Mouse (Mus musculus) heart, postnatal 14 days (tissue): ENCODE results near the gene Arhgef28. TPM values are rescaled to one million over a fixed set of nuclear protein-coding genes. Genes with fewer than 3 reads are reported as not detected.

Experiments used
- DNase-seq, 2 experiments: peaks; one replicate each; pipeline ENCODE4 v3.0.0; 2021 to 2022
- intact Hi-C: fragments of 180-260 bp; cut with DNase I; formaldehyde crosslinking; loops from one replicate; pipeline ENCODE4 v1.15.1; 2025
- long read RNA-seq, 2 experiments: library from polyadenylated mRNA; stranded (forward); transcript quantifications; one replicate each; pipeline ENCODE4 v2.0.0; 2021
- total RNA-seq, 2 experiments: library from RNA; stranded (reverse); gene quantifications; 2 replicates each; pipeline ENCODE4 v1.2.3; 2021

Arhgef28 gene
- total RNA-seq, result 1 to 10 TPM; 6.5 to 6.9 TPM
- long read RNA-seq, experiment 1, full-length matches to known transcripts, result 1 of 3 reads
- long read RNA-seq, experiment 1, partial matches to known transcripts, result 1 of 3 reads
- long read RNA-seq, experiment 1, other reads (novel, unspliced or antisense), result 1 of 3 reads
- long read RNA-seq, experiment 2, full-length matches to known transcripts, result 1 of 5 reads
- long read RNA-seq, experiment 2, partial matches to known transcripts, result 1 of 5 reads
- long read RNA-seq, experiment 2, other reads (novel, unspliced or antisense), result 3 of 5 reads

DNA sequence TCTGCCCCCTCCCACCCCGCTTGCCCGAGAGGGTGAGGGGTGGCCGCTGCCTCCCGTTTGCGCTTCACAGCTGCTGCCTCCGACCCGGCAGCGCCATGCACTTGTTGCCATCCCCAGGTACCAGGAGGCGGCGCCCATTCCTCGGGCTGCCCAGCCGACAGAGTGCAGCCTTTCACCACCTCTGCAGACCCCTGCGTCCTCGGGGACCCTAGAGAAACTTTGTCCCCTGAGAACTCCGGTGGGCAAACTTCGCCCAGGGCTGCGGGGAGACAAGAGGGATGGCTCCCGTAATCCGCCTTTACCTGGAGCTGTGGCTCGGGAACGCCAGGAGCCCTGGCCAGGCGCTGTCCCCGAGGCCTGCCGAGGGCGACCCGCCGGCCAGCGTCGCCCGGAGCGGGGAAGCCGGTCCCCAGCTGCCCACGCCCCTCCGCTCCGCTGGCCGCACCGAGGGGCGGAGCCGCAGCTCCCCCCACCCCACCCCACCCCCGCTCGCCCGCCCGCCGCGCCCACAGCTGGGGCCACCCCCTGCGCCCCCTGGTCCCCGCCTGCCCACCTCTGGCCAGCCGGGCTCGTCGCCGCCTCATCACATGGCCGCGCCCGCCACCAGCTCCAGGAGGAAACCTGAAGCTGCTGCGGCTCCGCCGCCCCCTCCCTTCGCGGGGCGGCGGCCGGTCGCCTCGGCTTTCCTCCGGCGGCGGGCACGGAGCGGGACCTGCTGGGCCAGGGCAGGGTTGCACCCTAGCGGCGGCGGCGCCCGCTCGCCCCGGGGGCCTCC, at the start of gene Arhgef28:
Gene Arhgef28, minus strand, starts transcription at position 669 of the 775 bp plus-strand sequence.
- intact Hi-C loops, result loop anchor here (5.0 kb wide), 2 partner anchors 74 to 174 kb away; no protein-coding TSS in a partner anchor
- DNase-seq, result peak; percentile 77 to 81

DNA sequence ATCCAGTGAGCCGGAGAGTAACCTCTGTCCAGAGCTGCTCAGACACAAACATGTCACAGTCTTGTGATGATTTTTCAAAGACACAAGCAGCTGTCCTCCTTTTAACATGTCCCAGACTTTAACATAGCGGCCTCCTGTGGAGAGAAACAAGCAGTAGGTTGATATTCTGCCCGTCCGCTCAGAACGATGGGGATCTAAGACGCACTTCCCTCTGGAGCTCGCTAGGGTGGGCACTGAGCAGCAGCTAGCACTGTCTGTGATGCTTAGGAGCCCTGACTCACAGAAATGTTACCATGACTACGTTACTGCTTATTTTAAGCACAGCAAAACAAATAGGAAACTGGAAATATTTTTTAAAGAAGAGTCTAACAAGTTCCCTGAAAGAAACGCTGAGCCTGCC, 48.7 kb upstream of the Arhgef28 start:
- intact Hi-C loops, result no loop called here
- no peak for DNase-seq

DNA sequence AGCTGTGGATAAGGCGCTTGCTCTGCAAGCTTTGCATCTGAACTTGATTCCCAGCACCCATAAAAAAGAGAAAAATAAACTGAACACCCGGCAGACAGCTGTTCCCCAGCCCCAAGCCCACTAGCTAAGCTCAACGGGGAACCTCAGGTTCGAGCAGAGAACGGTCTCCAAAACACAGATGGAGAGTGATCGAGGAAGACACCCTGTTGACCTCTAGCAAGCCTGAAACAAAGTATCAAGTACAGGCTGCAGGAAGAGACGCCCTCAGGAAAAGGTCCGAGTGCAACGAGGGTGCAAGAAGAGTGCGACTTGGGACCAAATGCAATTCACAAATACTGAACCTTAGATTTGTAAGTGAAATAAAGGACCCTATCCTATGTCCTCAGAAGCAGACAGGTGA, 43.4 kb upstream of the Arhgef28 start:
- no peak for DNase-seq
- intact Hi-C loops, result loop anchor here (10.0 kb wide), 1 partner anchor 1015 kb away; no protein-coding TSS in a partner anchor

DNA sequence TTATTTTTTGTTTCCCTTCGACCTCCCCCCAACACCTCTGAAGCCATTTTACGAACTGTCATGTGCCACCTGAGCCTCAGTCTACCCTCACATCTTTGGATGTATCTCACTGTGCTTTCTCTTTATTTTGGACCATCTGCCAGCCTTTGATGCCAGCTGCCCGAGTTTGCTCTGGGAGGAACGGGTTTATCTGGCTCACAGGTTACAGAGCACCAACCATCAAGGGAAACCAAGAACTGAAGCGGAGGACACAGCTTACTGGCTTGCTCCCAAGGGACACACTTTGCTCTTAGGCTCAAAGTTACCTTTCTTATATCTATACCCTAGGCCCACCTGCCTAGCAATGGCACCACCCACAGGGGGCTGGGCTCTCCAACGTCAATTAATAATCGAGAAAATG, 39.1 kb upstream of the Arhgef28 start:
- DNase-seq, result no peak

DNA sequence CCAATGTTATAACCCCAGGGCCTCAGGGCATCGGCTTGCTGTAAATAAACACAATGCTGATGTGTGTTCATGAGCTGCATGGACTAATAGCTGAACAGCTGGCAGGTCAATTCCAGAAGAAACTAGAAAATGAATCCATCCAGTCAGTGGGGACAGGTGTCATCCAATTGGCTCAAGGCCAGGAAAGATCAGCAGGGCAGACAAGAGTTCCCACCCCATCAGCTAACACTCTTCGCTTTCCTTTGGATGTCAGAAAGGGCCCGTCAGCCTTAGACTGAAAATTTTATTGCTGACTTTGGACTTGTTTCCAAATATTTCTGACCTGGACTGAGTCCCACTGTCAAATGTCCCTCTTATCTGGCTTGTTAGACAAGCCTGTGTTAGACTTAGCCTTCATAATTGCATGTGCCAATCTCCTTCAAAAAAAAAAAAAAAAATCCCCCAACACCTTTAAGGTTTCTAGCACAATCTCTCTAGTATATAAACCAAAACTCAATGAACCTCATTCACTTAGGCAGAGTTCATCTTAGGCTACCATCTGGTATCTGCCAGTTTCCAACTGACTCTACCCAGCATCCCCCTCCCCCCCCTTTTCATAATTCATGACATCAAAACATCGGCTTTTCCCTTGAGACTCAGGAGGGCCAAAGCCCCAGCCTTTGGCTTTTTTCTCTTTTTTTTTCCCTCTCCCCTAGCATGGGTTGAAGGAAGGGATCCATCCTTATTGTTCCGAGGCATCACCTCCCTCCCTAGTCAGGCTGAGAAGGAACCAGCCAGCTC, 38.5 kb upstream of the Arhgef28 start:
- DNase-seq, result peak in 1 of 2 experiments; percentile 13
- intact Hi-C loops, result loop anchor here (10.0 kb wide), 1 partner anchor 1010 kb away; no protein-coding TSS in a partner anchor

More for the DNA sequence above, 39.1 kb upstream of the Arhgef28 start:
- intact Hi-C loops, result loop anchor here (10.0 kb wide), 1 partner anchor 1011 kb away; no protein-coding TSS in a partner anchor

DNA sequence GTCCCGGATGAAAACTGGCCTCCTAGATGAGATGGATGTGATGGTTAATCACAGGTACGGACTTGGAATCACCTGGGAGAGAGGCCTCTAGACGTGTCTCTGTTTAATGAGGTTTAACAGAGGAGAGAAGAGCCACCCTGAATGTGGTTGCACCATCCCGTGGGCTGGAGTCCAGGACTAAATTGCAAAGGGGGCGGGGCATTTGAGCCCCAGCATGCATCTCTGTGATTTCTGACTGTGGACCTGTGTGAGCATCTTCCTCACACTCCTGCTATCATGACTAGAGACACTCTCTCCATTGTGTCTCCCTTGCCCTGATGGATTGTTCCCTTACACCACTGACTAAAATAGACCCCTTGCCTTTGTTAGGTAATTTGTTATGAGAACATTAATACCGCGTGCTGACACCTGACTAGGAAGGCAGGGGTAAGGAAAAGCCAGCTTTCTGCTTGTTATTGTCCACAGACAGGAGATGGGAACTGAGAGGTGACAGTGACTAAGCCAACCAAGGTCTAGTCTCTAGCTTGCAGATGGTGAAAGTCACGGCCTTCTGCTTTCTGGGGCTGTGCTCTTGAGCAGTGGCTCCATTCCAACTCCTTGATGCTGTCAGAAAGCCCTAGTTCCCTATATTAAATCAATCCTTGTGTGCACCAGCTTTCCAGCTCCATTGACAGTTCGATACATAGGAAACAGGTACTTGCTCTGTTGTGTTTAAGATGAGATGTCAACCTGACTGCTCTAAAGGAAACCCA, 35.5 kb upstream of the Arhgef28 start:
- intact Hi-C loops, result loop anchor here (2.0 to 10.0 kb wide), 2 partner anchors 211 to 1007 kb away; no protein-coding TSS in a partner anchor
- DNase-seq, result no peak

DNA sequence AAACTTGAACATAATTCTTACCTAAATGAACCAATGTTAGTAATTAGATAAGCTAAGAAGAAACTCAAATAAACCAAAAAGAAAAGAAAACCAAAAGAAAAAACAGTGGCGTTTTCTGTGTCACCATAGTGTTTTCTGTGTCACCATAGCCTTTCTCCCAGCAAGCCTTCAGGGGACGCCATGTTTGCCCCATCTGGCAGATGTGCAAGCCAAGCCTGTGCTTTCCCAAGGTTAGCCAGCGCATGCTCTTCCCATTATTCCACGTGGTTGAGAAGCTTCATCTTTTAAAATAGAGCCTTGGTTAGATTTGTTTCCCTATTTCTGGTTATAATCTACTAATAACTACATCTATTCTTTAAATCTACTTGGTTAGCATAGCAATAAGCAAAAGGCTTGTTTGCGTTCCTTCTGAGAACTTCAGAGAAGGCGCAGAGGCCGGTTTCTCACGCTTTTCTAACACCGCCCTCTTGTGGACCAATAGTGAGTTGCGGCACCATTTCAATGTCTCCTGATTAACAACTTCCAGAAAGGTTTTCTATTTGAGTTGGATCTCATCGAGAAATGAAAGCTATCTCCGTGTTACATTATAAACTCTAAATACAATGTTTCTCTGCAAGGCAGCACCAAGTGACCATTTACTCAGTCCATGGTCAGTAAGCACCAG, 33.9 kb upstream of the Arhgef28 start:
- intact Hi-C loops, result loop anchor here (2.0 to 10.0 kb wide), 2 partner anchors 209 to 1005 kb away; no protein-coding TSS in a partner anchor
- DNase-seq, result peak; percentile 64 to 82

DNA sequence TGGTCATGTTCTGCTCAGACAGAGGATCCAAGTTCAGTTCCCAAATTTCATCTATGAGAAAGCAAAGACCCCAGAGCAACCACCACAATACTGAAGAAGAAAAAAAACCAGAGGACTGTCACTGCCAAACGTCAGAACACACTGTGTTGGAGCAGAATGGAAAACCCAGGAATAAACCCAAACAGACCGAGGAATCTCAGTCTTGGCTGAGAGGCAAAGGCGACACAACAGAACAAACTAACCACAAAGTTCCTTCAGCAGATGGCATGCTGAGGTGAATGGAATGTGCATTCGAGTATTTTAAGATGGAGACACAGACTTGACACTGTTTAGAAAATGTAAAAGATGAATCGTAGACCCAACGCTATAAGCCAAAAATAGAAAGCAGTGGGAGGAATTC, 29.2 kb upstream of the Arhgef28 start:
- intact Hi-C loops, result no loop called here
- DNase-seq, result no peak

DNA sequence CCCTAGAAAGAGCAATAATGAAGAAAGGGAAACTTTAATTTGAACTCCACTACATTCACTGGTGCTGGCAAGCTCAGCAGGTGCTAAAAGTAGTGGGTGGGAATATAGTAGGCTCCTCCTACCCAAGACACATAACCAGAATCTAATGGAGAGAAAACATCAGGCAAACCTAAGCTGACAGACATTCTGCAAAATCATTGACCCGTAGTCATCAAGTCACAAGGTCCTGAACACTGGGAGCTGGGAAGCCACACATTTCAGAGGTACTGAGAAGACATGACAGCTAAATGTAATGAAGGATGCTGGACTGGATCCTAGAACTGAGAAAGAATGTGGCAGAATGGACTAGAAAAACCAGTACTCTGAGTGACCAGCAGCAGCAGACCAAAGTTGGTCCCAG, 24.3 kb upstream of the Arhgef28 start:
- intact Hi-C loops, result no loop called here

DNA sequence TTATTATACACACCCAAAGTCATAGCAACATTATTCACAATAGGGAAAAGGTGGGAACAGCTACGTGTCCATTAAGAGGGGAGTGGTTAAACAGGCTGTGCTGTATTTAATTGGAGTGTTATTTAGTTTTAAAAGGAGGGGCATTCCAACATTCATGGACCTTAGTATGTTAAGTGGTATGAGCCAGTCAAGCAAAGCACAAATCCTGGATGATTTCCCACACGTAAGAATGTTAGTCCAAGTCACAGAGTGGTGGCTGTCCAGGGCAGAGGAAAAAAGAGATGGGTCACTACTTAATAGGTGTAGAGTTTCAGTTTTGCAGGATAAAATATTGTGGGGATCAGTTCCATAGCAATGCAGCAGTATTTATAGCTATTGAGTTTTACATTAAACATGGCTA, 20.0 kb upstream of the Arhgef28 start:
- DNase-seq, result no peak
- intact Hi-C loops, result no loop called here

More for the DNA sequence above, 24.3 kb upstream of the Arhgef28 start:
- no peak for DNase-seq

DNA sequence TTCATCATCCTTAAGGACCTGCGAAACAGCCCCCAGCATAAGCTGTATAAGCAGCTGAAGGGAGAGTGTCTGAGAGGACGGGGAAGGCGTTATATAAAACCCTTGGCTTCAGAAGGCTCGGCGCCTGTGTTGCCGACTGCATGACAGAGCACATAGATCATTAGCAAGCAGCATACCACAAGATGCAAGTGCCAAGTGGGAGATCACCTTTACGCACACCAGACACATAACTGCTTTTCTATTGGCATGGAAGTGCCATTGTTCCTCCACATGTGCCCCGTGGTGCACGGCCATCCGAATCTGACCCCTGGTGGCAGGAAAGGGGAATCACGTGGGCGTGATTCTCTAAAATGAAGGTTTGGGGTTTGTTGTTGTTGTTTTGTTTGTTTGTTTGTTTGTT, 16.6 kb upstream of the Arhgef28 start:
- intact Hi-C loops, result loop anchor here (1.0 kb wide), 1 partner anchor 192 kb away; no protein-coding TSS in a partner anchor
- peak; percentile 29 to 64 for DNase-seq

DNA sequence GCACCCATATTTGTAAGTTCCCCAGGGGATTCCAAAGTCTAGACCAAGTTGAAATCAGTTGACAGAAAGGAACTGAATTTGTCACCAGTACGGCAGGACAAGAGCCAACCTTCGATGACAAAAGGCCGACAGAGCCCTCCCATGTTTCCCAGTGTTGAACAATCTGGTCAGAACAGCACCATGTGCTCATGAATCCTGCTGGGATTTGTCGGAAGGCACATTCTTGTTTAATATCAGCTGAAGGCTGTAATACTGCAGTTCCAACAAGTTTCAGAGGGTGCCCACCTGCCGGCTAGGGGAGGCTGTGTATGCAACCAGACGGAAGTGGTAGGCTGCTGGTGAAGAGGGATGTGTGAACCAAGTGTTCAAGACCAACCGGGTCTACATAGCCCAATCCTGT, 3.9 kb upstream of the Arhgef28 start:
- DNase-seq, result no peak

DNA sequence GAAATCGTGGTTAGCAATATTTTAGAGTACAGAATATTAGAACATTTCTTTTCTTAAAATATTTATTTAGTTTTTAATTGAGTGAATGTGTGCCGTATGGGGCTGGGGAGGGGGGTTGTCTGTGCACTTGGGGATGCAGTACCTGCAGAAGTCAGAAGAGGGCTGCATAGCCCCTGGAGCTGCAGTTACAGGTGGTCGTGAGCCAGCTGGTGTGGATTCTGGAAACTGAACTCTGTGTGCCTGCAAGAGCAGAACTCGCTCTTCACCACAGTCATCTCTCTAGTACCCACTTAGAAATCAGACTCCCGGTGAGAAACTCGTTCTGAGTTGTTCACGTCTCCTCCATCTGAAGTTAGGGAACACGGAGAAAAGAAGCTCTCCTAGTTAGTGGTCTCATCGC, 2.6 kb upstream of the Arhgef28 start:
- intact Hi-C loops, result loop anchor here (5.0 kb wide), 2 partner anchors 77 to 177 kb away; no protein-coding TSS in a partner anchor
- peak in 1 of 2 experiments; percentile 21 for DNase-seq

More for the DNA sequence above, 3.9 kb upstream of the Arhgef28 start:
- intact Hi-C loops, result no loop called here

DNA sequence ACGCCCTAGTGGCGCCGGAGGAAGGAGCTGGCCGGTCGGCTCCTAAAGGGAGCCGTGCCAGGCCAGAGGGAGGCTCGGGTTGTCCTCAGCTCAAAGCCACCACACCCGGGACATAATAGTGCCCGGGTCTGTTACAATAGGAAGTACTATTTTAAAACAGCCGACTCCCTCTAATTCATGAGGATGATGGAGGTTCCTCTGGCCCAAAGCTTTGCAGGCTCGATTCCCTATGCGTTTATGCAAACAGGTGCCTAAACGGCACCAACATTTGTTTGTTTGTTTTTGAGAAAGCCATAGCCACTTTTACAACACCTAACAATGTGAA, 269 bp upstream of the Arhgef28 start:
- DNase-seq, result no peak
- intact Hi-C loops, result loop anchor here (5.0 kb wide), 2 partner anchors 74 to 174 kb away; no protein-coding TSS in a partner anchor

DNA sequence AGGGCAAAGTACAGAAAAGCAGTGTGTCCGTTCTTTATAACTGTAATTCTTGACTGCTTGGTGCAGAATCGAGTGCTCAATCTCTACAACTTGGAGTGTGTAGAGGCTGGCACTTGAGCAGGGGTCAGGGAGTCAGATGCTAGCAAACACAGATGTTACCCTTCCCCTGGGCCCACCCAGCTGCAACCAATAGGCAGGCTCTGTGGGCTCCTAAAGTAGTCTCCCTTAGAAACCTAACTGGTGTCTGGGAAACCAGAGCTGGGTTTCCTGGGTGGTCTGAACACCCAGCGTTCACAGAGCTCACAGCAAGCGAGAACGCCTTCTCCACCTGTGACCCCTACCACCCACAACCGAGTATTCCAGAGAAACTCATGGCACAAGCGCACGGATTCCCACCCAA, 1.1 kb downstream of the Arhgef28 start:
- no peak for DNase-seq
- intact Hi-C loops, result loop anchor here (5.0 kb wide), 2 partner anchors 73 to 173 kb away; no protein-coding TSS in a partner anchor

DNA sequence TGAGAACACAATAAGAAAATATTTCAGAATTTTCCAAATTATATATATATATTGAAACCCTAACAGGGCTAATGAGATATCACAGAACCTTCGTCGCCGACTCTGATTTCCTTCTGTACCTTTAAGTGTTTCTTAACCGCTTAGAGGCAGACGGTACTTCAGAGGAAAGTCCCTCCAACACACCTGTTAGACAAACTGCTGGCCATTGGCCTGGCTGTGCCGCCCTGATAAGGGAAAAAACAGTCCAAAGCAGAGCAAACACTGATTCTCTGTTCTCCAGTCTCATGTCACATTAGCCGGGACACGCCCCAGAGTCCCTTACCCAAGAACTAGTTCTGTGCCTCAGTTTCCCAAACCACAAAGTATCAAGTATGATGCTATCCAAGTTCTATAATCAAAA, 1.9 kb downstream of the Arhgef28 start:
- DNase-seq, result no peak
- intact Hi-C loops, result no loop called here

DNA sequence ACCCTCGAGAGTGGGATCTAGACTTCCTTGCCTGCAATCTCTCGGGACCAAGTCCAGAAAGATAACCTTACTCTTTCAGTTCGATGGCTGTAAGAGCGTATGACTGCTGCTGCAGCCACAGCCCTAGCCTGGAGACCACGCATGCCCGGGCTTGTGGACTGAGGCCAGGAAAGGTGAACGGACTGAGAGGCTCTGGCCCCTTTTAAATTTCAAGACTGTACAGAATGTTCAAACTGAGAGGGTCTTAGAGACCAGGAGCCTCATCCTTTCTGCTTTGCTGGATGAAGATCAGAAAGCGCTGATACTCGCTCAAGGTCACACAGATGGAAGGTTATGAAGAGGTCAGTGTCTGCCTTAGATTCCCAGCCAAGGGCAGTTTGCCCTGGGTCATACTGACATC, 4.8 kb downstream of the Arhgef28 start:
- intact Hi-C loops, result no loop called here
- DNase-seq, result no peak

DNA sequence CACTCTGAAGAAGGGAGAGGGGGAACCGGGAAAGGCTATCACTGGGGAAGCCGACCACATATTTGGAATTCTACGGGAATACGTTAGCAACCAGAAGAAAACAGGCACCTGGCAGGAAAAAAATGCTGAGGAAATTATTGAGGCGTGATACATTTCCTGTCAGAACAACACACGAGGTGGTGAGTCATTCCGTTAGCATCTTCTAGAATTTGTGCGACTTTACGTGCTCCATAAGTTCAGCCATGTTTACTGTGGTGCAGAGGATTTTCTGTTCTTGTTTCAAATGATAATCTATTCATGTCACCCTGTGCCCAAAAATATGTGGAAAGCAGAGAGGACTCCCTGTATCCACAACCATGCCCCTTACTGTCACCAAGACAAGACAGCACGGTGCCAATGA, 13.6 kb downstream of the Arhgef28 start:
- DNase-seq, result no peak
- intact Hi-C loops, result no loop called here

DNA sequence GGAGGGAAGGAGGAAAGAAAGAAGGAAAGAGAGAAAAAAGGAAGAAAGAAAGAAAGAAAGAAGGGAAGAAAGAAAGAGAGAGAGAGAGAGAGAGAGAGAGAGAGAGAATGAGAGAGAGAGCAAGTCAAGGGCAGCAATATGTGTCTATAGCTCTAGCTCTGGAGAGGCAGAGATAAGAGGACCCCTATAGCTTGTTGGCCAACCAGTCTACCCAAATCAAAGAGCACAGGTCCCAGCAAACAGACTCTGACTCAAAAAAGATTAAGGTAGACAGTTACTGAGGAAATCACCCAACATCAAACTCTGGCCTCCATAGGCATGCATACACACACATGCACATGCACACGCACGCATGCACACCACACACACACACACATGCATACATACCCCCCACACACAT, 17.7 kb downstream of the Arhgef28 start:
- intact Hi-C loops, result no loop called here
- DNase-seq, result no peak
